In the genomic region with DNA sequence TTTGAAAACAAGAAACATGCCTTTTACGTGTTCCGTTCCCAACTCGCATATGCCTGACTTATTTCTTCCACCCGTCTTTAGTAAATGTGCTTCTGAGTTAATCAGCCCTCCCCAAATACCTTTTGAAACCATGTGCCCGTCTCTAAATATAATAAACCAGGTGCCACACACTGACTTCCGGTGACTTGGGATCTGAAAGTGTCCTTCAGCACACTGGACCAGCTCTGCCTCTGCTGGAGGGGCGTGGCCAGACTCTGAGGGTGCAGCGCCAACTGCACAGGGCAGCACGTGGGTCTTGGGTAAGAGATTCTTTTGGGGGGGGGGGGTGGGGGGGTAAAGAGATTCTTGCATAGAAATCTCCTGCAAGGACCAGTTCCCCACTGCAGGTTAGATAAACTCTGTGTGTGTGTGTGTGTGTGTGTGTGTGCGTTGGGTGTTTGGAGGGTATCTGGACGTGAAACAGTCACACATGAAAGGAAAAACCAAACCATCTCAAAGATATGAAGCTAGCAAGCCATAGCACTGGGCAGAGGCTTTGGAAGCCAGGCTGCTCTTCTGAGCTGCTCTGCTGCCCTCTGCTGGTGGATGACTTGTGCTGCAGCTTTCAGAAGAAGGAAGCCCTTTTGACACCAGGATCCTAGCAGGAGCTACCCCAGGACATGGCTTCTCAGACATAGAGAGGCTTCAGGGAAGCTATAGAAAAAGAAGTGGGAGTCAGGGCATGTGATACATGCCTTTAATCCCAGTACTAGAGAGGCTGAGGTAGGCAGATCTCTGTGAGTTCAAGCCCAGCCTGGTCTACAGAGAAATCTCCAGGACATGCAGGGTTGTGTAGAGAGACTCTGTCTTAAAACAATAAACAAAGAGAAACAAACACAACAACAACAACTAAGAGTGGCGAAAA, we compare ENCODE assay signal across 8 mouse cellular contexts. TPM values are rescaled to one million over a fixed set of nuclear protein-coding genes. Genes with fewer than 3 reads are reported as not detected.
DNase-seq lines count a peak whose midpoint lies in the region; ATAC-seq and TF ChIP-seq lines count a peak whose summit lies in the region.

No protein-coding gene starts in this region.

- no peaks in the 10 kb centered on the region for H3K9me3 ChIP-seq in embryonic facial prominence, embryonic 15.5 days (replicated peaks)
- H3K9me3 ChIP-seq in heart, embryonic 11.5 days (replicated peaks; ENCODE audit: control insufficient read depth, low read length), result no peaks in the 10 kb centered on the region
- no peaks in the 10 kb centered on the region for H3K9me3 ChIP-seq in kidney, postnatal 0 days (replicated peaks; ENCODE audit: low read length)
- no peaks in the 10 kb centered on the region for H3K9me3 ChIP-seq in liver, embryonic 11.5 days (ENCODE audit: control insufficient read depth, low read length)

- 0 out of 2 replicates have a peak, but pooled peaks have one; percentile 39 for ATAC-seq in embryonic facial prominence, embryonic 15.5 days (ENCODE audit: insufficient number of reproducible peaks, low FRiP score, low TSS enrichment, low read depth)
- peak; percentile 66 for ATAC-seq in heart, embryonic 11.5 days (replicated peaks; ENCODE audit: insufficient number of reproducible peaks, low FRiP score, low TSS enrichment)
- ATAC-seq in kidney, postnatal 0 days (replicated peaks; ENCODE audit: low FRiP score, low read depth), result peak; percentile 49
- ATAC-seq in liver, embryonic 11.5 days (replicated peaks; ENCODE audit: low FRiP score), result peak; percentile 60; the same call in 1 of the 2 replicates

- H3K27me3 ChIP-seq in embryonic facial prominence, embryonic 15.5 days, result no peaks in the 10 kb centered on the region
- no peaks in the 10 kb centered on the region for H3K27me3 ChIP-seq in heart, embryonic 11.5 days (ENCODE audit: control insufficient read depth, insufficient read depth, low read length)
- H3K27me3 ChIP-seq in kidney, postnatal 0 days (ENCODE audit: insufficient read depth, low read length), result no peaks in the 10 kb centered on the region
- H3K27me3 ChIP-seq in liver, embryonic 11.5 days (replicated peaks; ENCODE audit: control insufficient read depth, insufficient read depth, low read length), result peaks cover 6% of the 10 kb centered on the region
- H3K27me3 ChIP-seq in myocyte (ENCODE audit: control insufficient read depth, insufficient read depth, insufficient read length), result peaks cover 12% of the 10 kb centered on the region

- H3ac ChIP-seq in myocyte (ENCODE audit: control insufficient read depth, insufficient read length), result no peak overlapping the region

- WGBS in embryonic facial prominence, embryonic 15.5 days, result 33% methylated on average over 12 of the region's 12 CpGs
- 42% methylated on average over 12 of the region's 12 CpGs for WGBS in heart, embryonic 11.5 days (ENCODE audit: insufficient replicate concordance)
- 46% methylated on average over 12 of the region's 12 CpGs for WGBS in kidney, postnatal 0 days
- 41% methylated on average over 12 of the region's 12 CpGs for WGBS in liver, embryonic 11.5 days

- no peak overlapping the region for H3K9ac ChIP-seq in embryonic facial prominence, embryonic 15.5 days
- no peak overlapping the region for H3K9ac ChIP-seq in heart, embryonic 11.5 days (ENCODE audit: low read depth, low read length)
- no peak overlapping the region for H3K9ac ChIP-seq in kidney, postnatal 0 days (ENCODE audit: low read depth, low read length)
- no peak overlapping the region for H3K9ac ChIP-seq in liver, embryonic 11.5 days (ENCODE audit: low read depth, low read length)

- no peaks in the 10 kb centered on the region for H3K36me3 ChIP-seq in embryonic facial prominence, embryonic 15.5 days
- H3K36me3 ChIP-seq in heart, embryonic 11.5 days (ENCODE audit: control insufficient read depth, insufficient read depth, low read length), result no peaks in the 10 kb centered on the region
- no peaks in the 10 kb centered on the region for H3K36me3 ChIP-seq in kidney, postnatal 0 days (ENCODE audit: insufficient read depth, low read length)
- H3K36me3 ChIP-seq in liver, embryonic 11.5 days (ENCODE audit: control insufficient read depth, insufficient read depth, low read length), result no peaks in the 10 kb centered on the region
- no peaks in the 10 kb centered on the region for H3K36me3 ChIP-seq in myocyte (ENCODE audit: control insufficient read depth, insufficient read depth)

- no peaks in the 10 kb centered on the region for H3K79me2 ChIP-seq in myocyte (ENCODE audit: control insufficient read depth, insufficient read depth)

- DNase-seq in CD4-positive helper T cell, adult 2 months (ENCODE audit: low read depth, low spot score), result peak; percentile 85
- DNase-seq in kidney, postnatal 0 days (ENCODE audit: low spot score), result peak; percentile 92
- DNase-seq in liver, embryonic 11.5 days (ENCODE audit: low spot score), result peak; percentile 63
- DNase-seq in spleen, postnatal 4 days (ENCODE audit: low spot score in 2 of 2), result peak; percentile 70 to 89

- peaks cover 13% of the 10 kb centered on the region for H3K4me1 ChIP-seq in bone marrow macrophage, adult 2 months (ENCODE audit: control insufficient read depth, insufficient read depth, low read length)
- H3K4me1 ChIP-seq in embryonic facial prominence, embryonic 15.5 days, result peaks cover 10% of the 10 kb centered on the region; the same call in 1 of the 2 replicates
- peaks cover 2% of the 10 kb centered on the region; the same call in 1 of the 2 replicates for H3K4me1 ChIP-seq in heart, embryonic 11.5 days (ENCODE audit: control insufficient read depth, insufficient read depth, low read length)
- peaks cover 7% of the 10 kb centered on the region; the same call in 1 of the 2 replicates for H3K4me1 ChIP-seq in kidney, postnatal 0 days (replicated peaks; ENCODE audit: insufficient read depth, low read length)
- H3K4me1 ChIP-seq in liver, embryonic 11.5 days (replicated peaks; ENCODE audit: control insufficient read depth, insufficient read depth, low read length), result peaks cover 2% of the 10 kb centered on the region; the same call in 1 of the 2 replicates

- H3K27ac ChIP-seq in bone marrow macrophage, adult 2 months (ENCODE audit: insufficient read depth, low read depth, low read length), result peak overlapping the region; percentile 31
- 0 out of 2 replicates have a peak overlapping the region, but pooled peaks have one; percentile 28 for H3K27ac ChIP-seq in embryonic facial prominence, embryonic 15.5 days (replicated peaks)
- H3K27ac ChIP-seq in heart, embryonic 11.5 days (ENCODE audit: low read depth, low read length), result peak overlapping the region; percentile 46; the same call in 1 of the 2 replicates
- no peak overlapping the region for H3K27ac ChIP-seq in kidney, postnatal 0 days
- no peak overlapping the region for H3K27ac ChIP-seq in liver, embryonic 11.5 days (ENCODE audit: low read depth, low read length)

- peak overlapping the region; percentile 31 for H3K4me2 ChIP-seq in embryonic facial prominence, embryonic 15.5 days (replicated peaks)
- H3K4me2 ChIP-seq in heart, embryonic 11.5 days, result peak overlapping the region; percentile 40
- peak overlapping the region; percentile 4; the same call in 1 of the 2 replicates for H3K4me2 ChIP-seq in kidney, postnatal 0 days (ENCODE audit: low read length)
- peak overlapping the region; percentile 30; the same call in 1 of the 2 replicates for H3K4me2 ChIP-seq in liver, embryonic 11.5 days
- H3K4me2 ChIP-seq in myocyte (ENCODE audit: low read depth), result peak overlapping the region; percentile 19

- H3K4me3 ChIP-seq in bone marrow macrophage, adult 2 months (ENCODE audit: insufficient read depth, low read length), result peak overlapping the region; percentile 56
- no peak overlapping the region for H3K4me3 ChIP-seq in embryonic facial prominence, embryonic 15.5 days (replicated peaks)
- no peak overlapping the region; the same call in 1 of the 2 replicates for H3K4me3 ChIP-seq in heart, embryonic 11.5 days (ENCODE audit: low read depth, low read length)
- H3K4me3 ChIP-seq in kidney, postnatal 0 days (replicated peaks; ENCODE audit: low read depth, low read length), result no peak overlapping the region
- no peak overlapping the region for H3K4me3 ChIP-seq in liver, embryonic 11.5 days (ENCODE audit: low read depth, low read length)
- H3K4me3 ChIP-seq in myocyte, result no peak overlapping the region

- TF ChIP-seq POLR2A in bone marrow macrophage, adult 2 months (IDR thresholded peaks at IDR 0.05; ENCODE audit: borderline replicate concordance, low read depth, low read length), result no peak
- TF ChIP-seq POLR2A in myocyte (IDR thresholded peaks at IDR 0.05; ENCODE audit: insufficient read length, low read depth), result no peak

- TF ChIP-seq CTCF in bone marrow macrophage, adult 2 months (IDR thresholded peaks at IDR 0.05; ENCODE audit: low read depth, low read length), result peak; percentile 85
- peak; percentile 97 for TF ChIP-seq CTCF in kidney, postnatal 0 days (IDR thresholded peaks at IDR 0.05; ENCODE audit: low read depth)

TF ChIP-seq in myocyte, 11 proteins besides CTCF, POLR2A, EP300 and RAD21 (continues in another document):
- TF ChIP-seq MAX (IDR thresholded peaks at IDR 0.05; ENCODE audit: low read depth), result no peak
- TF ChIP-seq E2F4 (IDR thresholded peaks at IDR 0.05; ENCODE audit: insufficient read depth), result no peak
- no peak for TF ChIP-seq REST (IDR thresholded peaks at IDR 0.05; ENCODE audit: insufficient read depth, insufficient read length)
- no peak for TF ChIP-seq TCF3 (IDR thresholded peaks at IDR 0.05; ENCODE audit: insufficient read length, low read depth)
- TF ChIP-seq SRF (IDR thresholded peaks at IDR 0.05; ENCODE audit: control insufficient read depth, insufficient read length, low read depth), result no peak
- no peak for TF ChIP-seq MYOD1 (IDR thresholded peaks at IDR 0.05; ENCODE audit: control insufficient read depth in 1 of 3, insufficient read length in 2 of 3, low read depth in 2 of 3)

RNA-seq across cellular contexts. Expression of gene Adipor2, which starts 26.5 kb away (rescaled TPM):
- 67.6 and 71.2 TPM in 2 replicates for polyA plus RNA-seq in bone marrow macrophage, adult 2 months (2012; ENCODE audit: insufficient read depth, insufficient read length, missing spikeins)
- polyA plus RNA-seq in embryonic facial prominence, embryonic 15.5 days (2015; fragmentation: Nextera tagmentation; extraction: Ambion mirVana), result 40.9 and 42.9 TPM in 2 replicates
- 11.5 and 22.6 TPM in 2 replicates for polyA plus RNA-seq in heart, embryonic 11.5 days (2014; fragmentation: Nextera tagmentation; extraction: Ambion mirVana)
- polyA plus RNA-seq in kidney, postnatal 0 days (2015; fragmentation: Nextera tagmentation; extraction: Ambion mirVana), result 43.3 and 47.3 TPM in 2 replicates
- polyA plus RNA-seq in liver, embryonic 11.5 days (2014; fragmentation: Nextera tagmentation; extraction: Ambion mirVana), result 15.8 and 16.5 TPM in 2 replicates
- polyA plus RNA-seq in myocyte (2012; fragmentation: generic; extraction: Trizol), result 47.9 TPM

RNA-seq across cellular contexts. Expression of gene Fbxl14, which starts 35.5 kb away (rescaled TPM):
- 30.7 and 34.3 TPM in 2 replicates for polyA plus RNA-seq in bone marrow macrophage, adult 2 months (2012; ENCODE audit: insufficient read depth, insufficient read length, missing spikeins)
- 4.3 TPM in 2 replicates for polyA plus RNA-seq in embryonic facial prominence, embryonic 15.5 days (2015; fragmentation: Nextera tagmentation; extraction: Ambion mirVana)
- 4.9 and 5.2 TPM in 2 replicates for polyA plus RNA-seq in heart, embryonic 11.5 days (2014; fragmentation: Nextera tagmentation; extraction: Ambion mirVana)
- 5.1 and 5.3 TPM in 2 replicates for polyA plus RNA-seq in kidney, postnatal 0 days (2015; fragmentation: Nextera tagmentation; extraction: Ambion mirVana)
- 6.7 and 6.9 TPM in 2 replicates for polyA plus RNA-seq in liver, embryonic 11.5 days (2014; fragmentation: Nextera tagmentation; extraction: Ambion mirVana)
- polyA plus RNA-seq in myocyte (2012; fragmentation: generic; extraction: Trizol), result 13.1 TPM

Comparison
In these comparisons a context has a peak if more than half of its experiments do, and no peak if none do; other contexts are left out.
1. H3K27ac ChIP-seq: peak in bone marrow macrophage, adult 2 months (single experiment), embryonic facial prominence, embryonic 15.5 days (single experiment) and heart, embryonic 11.5 days (single experiment); none in kidney, postnatal 0 days (single experiment) and liver, embryonic 11.5 days (single experiment).
2. Peak in every context shown above with its lines, with median percentiles within 50 percentile points of each other: DNase-seq, ATAC-seq and H3K4me2 ChIP-seq.